Comparison of ENCODE assay signal across 8 mouse cellular contexts in the genomic region with DNA sequence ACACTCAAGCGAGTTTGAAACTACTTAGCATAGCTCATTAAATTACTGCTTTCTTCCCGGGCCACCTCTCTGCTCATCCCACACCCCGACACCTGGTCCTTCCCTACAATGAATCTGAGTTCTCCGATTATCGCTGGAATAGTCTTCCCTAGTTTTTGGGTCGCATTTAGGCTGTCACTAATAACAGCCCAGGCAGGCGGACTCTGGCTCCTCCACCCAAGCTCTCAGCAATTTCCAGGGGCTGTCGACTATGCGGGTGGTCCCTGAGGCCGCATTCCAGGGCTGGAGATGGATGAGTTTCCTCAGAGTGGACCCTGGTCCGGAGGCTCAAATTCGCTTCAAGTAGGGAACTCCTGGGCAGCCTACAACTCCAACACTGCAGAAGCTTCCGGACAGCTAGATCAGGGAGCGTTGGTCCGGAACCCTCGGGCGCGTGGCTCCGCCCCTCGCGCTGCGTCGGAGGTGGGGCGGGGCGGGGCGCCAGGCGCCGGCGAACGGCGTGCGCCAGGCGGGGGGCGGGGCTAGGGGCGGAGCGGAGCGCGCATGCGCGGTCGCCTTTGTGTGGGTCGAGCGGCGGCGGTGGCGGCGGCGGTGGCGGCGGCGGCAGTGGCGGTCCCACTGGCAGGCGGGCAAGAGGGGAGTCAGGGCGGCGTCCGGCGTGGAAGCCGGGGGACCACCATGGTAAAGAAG. TPM values are rescaled to one million over a fixed set of nuclear protein-coding genes. Genes with fewer than 3 reads are reported as not detected.
DNase-seq lines count a peak whose midpoint lies in the region; ATAC-seq and TF ChIP-seq lines count a peak whose summit lies in the region.

A gene (plus strand): TSS at position 544 of the 690 bp plus-strand sequence.

- peak; percentile 94 for ATAC-seq in embryonic facial prominence, embryonic 13.5 days (ENCODE audit: insufficient number of reproducible peaks, insufficient read depth, low FRiP score, low TSS enrichment, low read depth)
- ATAC-seq in limb, embryonic 14.5 days (ENCODE audit: low FRiP score, low read depth), result peak; percentile 95
- ATAC-seq in midbrain, postnatal 0 days (ENCODE audit: low FRiP score), result peak; percentile 96

- H3K4me3 ChIP-seq in embryonic facial prominence, embryonic 13.5 days, result peak within 1 kb of the TSS; percentile 99
- H3K4me3 ChIP-seq in limb, embryonic 14.5 days (replicated peaks; ENCODE audit: low read length), result peak within 1 kb of the TSS; percentile 94
- H3K4me3 ChIP-seq in midbrain, postnatal 0 days (ENCODE audit: low read depth, low read length), result peak within 1 kb of the TSS; percentile 100

- peak within 1 kb of the TSS; percentile 99 for H3K9ac ChIP-seq in embryonic facial prominence, embryonic 13.5 days
- H3K9ac ChIP-seq in limb, embryonic 14.5 days (ENCODE audit: low read depth, low read length, severe bottlenecking), result peak within 1 kb of the TSS; percentile 93
- H3K9ac ChIP-seq in midbrain, postnatal 0 days (replicated peaks; ENCODE audit: low read length, poor library complexity, severe bottlenecking), result peak within 1 kb of the TSS; percentile 97

- H3K4me2 ChIP-seq in embryonic facial prominence, embryonic 13.5 days, result peak within 1 kb of the TSS; percentile 84
- peak within 1 kb of the TSS; percentile 63 for H3K4me2 ChIP-seq in limb, embryonic 14.5 days (replicated peaks; ENCODE audit: low read depth, low read length, severe bottlenecking)
- peak within 1 kb of the TSS; percentile 83 for H3K4me2 ChIP-seq in midbrain, postnatal 0 days (ENCODE audit: low read depth, low read length, poor library complexity, severe bottlenecking)

- H3K9me3 ChIP-seq in embryonic facial prominence, embryonic 13.5 days, result no peaks in the 10 kb centered on the region
- no peaks in the 10 kb centered on the region for H3K9me3 ChIP-seq in limb, embryonic 14.5 days (ENCODE audit: control insufficient read depth, low read length)
- no peaks in the 10 kb centered on the region for H3K9me3 ChIP-seq in midbrain, postnatal 0 days (ENCODE audit: low read length)

- H3K27ac ChIP-seq in embryonic facial prominence, embryonic 13.5 days, result peak within 1 kb of the TSS; percentile 83
- H3K27ac ChIP-seq in limb, embryonic 14.5 days (replicated peaks; ENCODE audit: low read depth, low read length), result peak within 1 kb of the TSS; percentile 77
- peak within 1 kb of the TSS; percentile 68 for H3K27ac ChIP-seq in midbrain, postnatal 0 days (ENCODE audit: low read depth, low read length)

- peak; percentile 53; the same call in 1 of the 2 replicates for TF ChIP-seq POLR2A in limb, embryonic 14.5 days (IDR thresholded peaks at IDR 0.05; ENCODE audit: borderline replicate concordance, extremely low read depth, insufficient read depth, insufficient read length)

- no peak for TF ChIP-seq CTCF in midbrain, postnatal 0 days (IDR thresholded peaks at IDR 0.05)

- H3K4me1 ChIP-seq in embryonic facial prominence, embryonic 13.5 days, result peaks cover 16% of the 10 kb centered on the region
- H3K4me1 ChIP-seq in limb, embryonic 14.5 days (ENCODE audit: control insufficient read depth, insufficient read depth, low read length), result peaks cover 12% of the 10 kb centered on the region
- no peaks in the 10 kb centered on the region for H3K4me1 ChIP-seq in midbrain, postnatal 0 days (ENCODE audit: insufficient read depth, low read length)

- H3K27me3 ChIP-seq in embryonic facial prominence, embryonic 13.5 days, result no peaks in the 10 kb centered on the region
- no peaks in the 10 kb centered on the region for H3K27me3 ChIP-seq in limb, embryonic 14.5 days (ENCODE audit: control insufficient read depth, insufficient read depth, low read length)
- H3K27me3 ChIP-seq in midbrain, postnatal 0 days (ENCODE audit: insufficient read depth, low read length), result no peaks in the 10 kb centered on the region

- peaks cover 3% of the 10 kb centered on the region; the same call in 1 of the 2 replicates for H3K36me3 ChIP-seq in embryonic facial prominence, embryonic 13.5 days
- H3K36me3 ChIP-seq in limb, embryonic 14.5 days (ENCODE audit: control insufficient read depth, insufficient read depth, low read length), result peaks cover 2% of the 10 kb centered on the region; the same call in 1 of the 2 replicates
- no peaks in the 10 kb centered on the region for H3K36me3 ChIP-seq in midbrain, postnatal 0 days (ENCODE audit: insufficient read depth, low read length)

- under 1% methylated on average over 53 of the region's 58 CpGs for WGBS in embryonic facial prominence, embryonic 13.5 days
- WGBS in limb, embryonic 14.5 days, result under 1% methylated on average over 26 of the region's 58 CpGs
- 2% methylated on average over 35 of the region's 58 CpGs for WGBS in midbrain, postnatal 0 days

- DNase-seq in 3134 (ENCODE audit: extremely low read depth, insufficient read length, low spot score), result peak; percentile 87
- DNase-seq in adrenal gland, postnatal 36 days, result peak; percentile 97 to 99
- DNase-seq in heart, adult 8-10 months (ENCODE audit: low spot score), result peak; percentile 87
- DNase-seq in kidney, adult 9 months, result peak; percentile 93
- DNase-seq in limb, embryonic 14.5 days (ENCODE audit: low spot score), result peak; percentile 89
- peak; percentile 92 for DNase-seq in midbrain, postnatal 0 days (ENCODE audit: low spot score)
- DNase-seq in spleen, postnatal 14 days (ENCODE audit: low spot score in 2 of 2), result peak; percentile 97 to 98

RNA-seq across cellular contexts. Expression of the gene that starts here (rescaled TPM):
- total RNA-seq in adrenal gland, postnatal 36 days (2021), result 10 to 100 TPM; 25.3 to 26.5 TPM
- polyA plus RNA-seq in embryonic facial prominence, embryonic 13.5 days (2015; fragmentation: Nextera tagmentation; extraction: Ambion mirVana), result 69.0 and 74.0 TPM in 2 replicates
- 10 to 100 TPM; 22.5 to 25.6 (median 24.1) TPM for total RNA-seq in heart, adult 8-10 months (2022)
- polyA plus RNA-seq in limb, embryonic 14.5 days (2012; rRNA removed), result 30.0 and 32.3 TPM in 2 replicates
- polyA plus RNA-seq in limb, embryonic 14.5 days (2014; fragmentation: Nextera tagmentation; extraction: Ambion mirVana), result 33.2 and 33.7 TPM in 2 replicates
- total RNA-seq in midbrain, postnatal 0 days (2014; rRNA removed), result 24.4 and 27.0 TPM in 2 replicates
- polyA plus RNA-seq in midbrain, postnatal 0 days (2015; fragmentation: Nextera tagmentation; extraction: Ambion mirVana), result 58.3 and 76.3 TPM in 2 replicates

Comparison
In these comparisons a context has a peak if more than half of its experiments do, and no peak if none do; other contexts are left out.
1. Peak in every context shown above with its lines: DNase-seq, ATAC-seq, H3K4me3 ChIP-seq and H3K27ac ChIP-seq.